15 mouse cellular contexts compared by ENCODE assay signal in genomic region chr19:15154693-15155092, GRCm38 (mm10).
A peak's percentile ranks its signal among the peaks of the same experiment; 100 is the strongest.
DNase-seq lines count a peak whose midpoint lies in the region; ATAC-seq lines count a peak whose summit lies in the region.
"Had no signal": no experiment of that assay in that cellular context is flagged by ENCODE, and none has a peak within 500 bp of the region (broad histone marks: within the 10 kb centered on the region; RNA-seq: fewer than 3 reads in every experiment).

No protein-coding gene starts in this region.

- no peak overlapping the region for H3K27ac ChIP-seq in kidney, embryonic 15.5 days
- H3K27ac ChIP-seq in lung, embryonic 16.5 days (ENCODE audit: low read length) = no peak overlapping the region
- no peak overlapping the region for H3K27ac ChIP-seq in midbrain, embryonic 11.5 days (ENCODE audit: low read depth, low read length)
- H3K27ac ChIP-seq in hindbrain, embryonic 13.5 days = no peak overlapping the region
- H3K27ac ChIP-seq: heart, embryonic 13.5 days; stomach, embryonic 15.5 days had no signal

- H3K9me3 ChIP-seq in kidney, embryonic 15.5 days (replicated peaks) = no peaks in the 10 kb centered on the region
- no peaks in the 10 kb centered on the region for H3K9me3 ChIP-seq in lung, embryonic 16.5 days (ENCODE audit: control insufficient read depth, low read length)
- H3K9me3 ChIP-seq in midbrain, embryonic 11.5 days (ENCODE audit: control insufficient read depth, low read length) = no peaks in the 10 kb centered on the region
- H3K9me3 ChIP-seq in hindbrain, embryonic 13.5 days = no peaks in the 10 kb centered on the region
- H3K9me3 ChIP-seq: heart, embryonic 13.5 days; stomach, embryonic 15.5 days had no signal

- peak; percentile 4 for DNase-seq in heart, adult 8-10 months (ENCODE audit: low spot score)
- no peak for DNase-seq in heart, postnatal 14 days
- peak; percentile 4 to 7 for DNase-seq in kidney, postnatal 4 days
- DNase-seq in midbrain, embryonic 11.5 days (ENCODE audit: low spot score, missing footprints) = no peak
- DNase-seq: B cell, adult 2 months; cerebellum, adult 2 months; cerebellum, postnatal 36 days; kidney, adult 2 months; thymus, adult 18-20 months had no signal

- H3K4me1 ChIP-seq in kidney, embryonic 15.5 days = no peaks in the 10 kb centered on the region
- H3K4me1 ChIP-seq in lung, embryonic 16.5 days (replicated peaks; ENCODE audit: control insufficient read depth, insufficient read depth, low read length) = no peaks in the 10 kb centered on the region
- H3K4me1 ChIP-seq in midbrain, embryonic 11.5 days (ENCODE audit: control insufficient read depth, insufficient read depth, low read length) = no peaks in the 10 kb centered on the region
- no peaks in the 10 kb centered on the region for H3K4me1 ChIP-seq in hindbrain, embryonic 13.5 days (replicated peaks)
- H3K4me1 ChIP-seq: heart, embryonic 13.5 days; stomach, embryonic 15.5 days had no signal

- no peaks in the 10 kb centered on the region for H3K27me3 ChIP-seq in kidney, embryonic 15.5 days
- H3K27me3 ChIP-seq in lung, embryonic 16.5 days (ENCODE audit: control insufficient read depth, insufficient read depth, low read depth, low read length) = no peaks in the 10 kb centered on the region
- no peaks in the 10 kb centered on the region for H3K27me3 ChIP-seq in midbrain, embryonic 11.5 days (ENCODE audit: control insufficient read depth, insufficient read depth, low read length)
- no peaks in the 10 kb centered on the region for H3K27me3 ChIP-seq in hindbrain, embryonic 13.5 days
- H3K27me3 ChIP-seq: heart, embryonic 13.5 days; stomach, embryonic 15.5 days had no signal

- H3K4me3 ChIP-seq in kidney, embryonic 15.5 days (replicated peaks) = no peak overlapping the region
- no peak overlapping the region for H3K4me3 ChIP-seq in lung, embryonic 16.5 days (ENCODE audit: low read length)
- no peak overlapping the region for H3K4me3 ChIP-seq in midbrain, embryonic 11.5 days (ENCODE audit: low read depth, low read length)
- H3K4me3 ChIP-seq in hindbrain, embryonic 13.5 days = no peak overlapping the region
- H3K4me3 ChIP-seq: heart, embryonic 13.5 days; stomach, embryonic 15.5 days had no signal

- 53% methylated on average over 2 of the region's 2 CpGs for WGBS in kidney, embryonic 15.5 days
- WGBS in lung, embryonic 16.5 days = 34% methylated on average over 2 of the region's 2 CpGs
- WGBS in midbrain, embryonic 11.5 days = 76% methylated on average over 2 of the region's 2 CpGs
- 80% methylated on average over 2 of the region's 2 CpGs for WGBS in hindbrain, embryonic 13.5 days

- H3K4me2 ChIP-seq in kidney, embryonic 15.5 days = no peak overlapping the region
- no peak overlapping the region for H3K4me2 ChIP-seq in lung, embryonic 16.5 days (ENCODE audit: low read depth, low read length)
- H3K4me2 ChIP-seq in midbrain, embryonic 11.5 days = no peak overlapping the region
- no peak overlapping the region for H3K4me2 ChIP-seq in hindbrain, embryonic 13.5 days
- H3K4me2 ChIP-seq: heart, embryonic 13.5 days; liver, embryonic 11.5 days; stomach, embryonic 15.5 days had no signal

- ATAC-seq in kidney, embryonic 15.5 days (replicated peaks; ENCODE audit: low FRiP score) = no peak
- peak; percentile 74 for ATAC-seq in lung, embryonic 16.5 days (ENCODE audit: low read depth)
- no peak for ATAC-seq in midbrain, embryonic 11.5 days (ENCODE audit: low FRiP score)
- ATAC-seq in hindbrain, embryonic 13.5 days (ENCODE audit: low FRiP score) = no peak

- no peaks in the 10 kb centered on the region for H3K36me3 ChIP-seq in kidney, embryonic 15.5 days
- H3K36me3 ChIP-seq in lung, embryonic 16.5 days (ENCODE audit: control insufficient read depth, insufficient read depth, low read length) = no peaks in the 10 kb centered on the region
- H3K36me3 ChIP-seq in midbrain, embryonic 11.5 days (ENCODE audit: control insufficient read depth, insufficient read depth, low read length) = no peaks in the 10 kb centered on the region
- H3K36me3 ChIP-seq in hindbrain, embryonic 13.5 days = no peaks in the 10 kb centered on the region
- H3K36me3 ChIP-seq: heart, embryonic 13.5 days; stomach, embryonic 15.5 days had no signal

- no peak overlapping the region for H3K9ac ChIP-seq in kidney, embryonic 15.5 days
- H3K9ac ChIP-seq in lung, embryonic 16.5 days (ENCODE audit: low read length) = no peak overlapping the region
- no peak overlapping the region for H3K9ac ChIP-seq in midbrain, embryonic 11.5 days (ENCODE audit: low read length)
- H3K9ac ChIP-seq in hindbrain, embryonic 13.5 days = no peak overlapping the region
- H3K9ac ChIP-seq: heart, embryonic 13.5 days; stomach, embryonic 15.5 days had no signal

- intact Hi-C loops in heart, postnatal 14 days (cut with DNase I) = no loop called here

Comparison
In these comparisons a context has a peak if more than half of its experiments do, and no peak if none do; other contexts are left out.
1. DNase-seq: peak in heart, adult 8-10 months (single experiment) and kidney, postnatal 4 days (2 of 2); none in heart, postnatal 14 days (0 of 2) and midbrain, embryonic 11.5 days (single experiment).